Mouse (Mus musculus): ENCODE measurements at regions not wholly inside any gene's neighbourhood (a gene's known extent, or its start where the extent isn't known, plus 50 kb on each side); places are given as distances from the start of the nearest gene placed in this dataset.

DNA sequence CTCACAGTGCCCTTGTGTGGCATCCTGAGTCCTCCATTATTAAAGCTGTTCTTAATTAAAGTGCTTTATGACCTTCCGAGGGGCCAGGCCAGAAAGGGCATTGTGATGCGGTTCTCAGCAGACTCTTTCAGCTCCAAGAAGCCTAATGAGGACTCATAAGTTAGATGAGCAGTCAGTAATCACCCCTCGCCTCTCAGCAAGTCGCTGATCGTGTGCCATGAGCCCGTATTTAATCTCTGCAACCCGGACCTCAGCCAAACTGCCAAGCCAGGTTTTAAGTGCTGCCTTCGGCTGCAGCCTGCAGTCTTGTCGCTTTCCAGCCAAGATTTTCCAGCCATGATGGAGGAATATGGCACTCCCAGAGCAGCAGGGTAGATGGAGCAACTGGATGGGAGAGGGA, 56.1 kb upstream of the Rbfox1 start:
- DNase-seq (ENCODE audit: low read depth, low spot score): no peak

- no peak for DNase-seq (ENCODE audit: low read depth, low spot score)
These were observed 61.8 kb upstream of the Rbfox1 start for GRCm38 (mm10) chr16:5823316-5823715.

GRCm38 (mm10) chr16:5817166-5817565, 68.0 kb upstream of the Rbfox1 start:
- DNase-seq (ENCODE audit: low read depth, low spot score): no peak

- DNase-seq (ENCODE audit: low read depth, low spot score): no peak
These were observed 72.8 kb upstream of the Rbfox1 start for GRCm38 (mm10) chr16:5812245-5812820.

- DNase-seq (ENCODE audit: low read depth, low spot score): no peak
These were observed 73.5 kb upstream of the Rbfox1 start for GRCm38 (mm10) chr16:5811654-5811992.

GRCm38 (mm10) chr16:5810986-5811653, 74.0 kb upstream of the Rbfox1 start:
- no peak for DNase-seq (ENCODE audit: low read depth, low spot score)

DNA sequence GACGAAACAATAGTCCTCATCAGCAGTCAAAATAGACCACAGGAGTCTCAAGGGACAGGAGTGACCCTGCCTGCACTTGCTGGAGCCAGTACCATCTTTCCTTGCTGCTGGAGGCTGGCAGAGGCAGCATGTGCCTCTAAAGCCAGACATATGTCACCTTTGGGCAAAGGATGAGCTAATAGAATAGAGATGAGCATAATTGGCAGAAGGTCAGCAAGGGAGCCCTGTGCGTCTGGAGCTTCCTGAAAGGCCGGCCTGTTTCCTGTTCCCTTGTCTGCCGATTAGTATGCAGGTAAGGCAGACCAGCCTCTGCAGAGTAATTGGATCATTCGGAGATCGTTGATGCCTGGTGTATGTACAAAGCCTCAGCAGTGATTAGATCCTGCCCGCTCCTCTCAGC, 87.0 kb upstream of the Rbfox1 start:
- DNase-seq (ENCODE audit: low read depth, low spot score): no peak

DNA sequence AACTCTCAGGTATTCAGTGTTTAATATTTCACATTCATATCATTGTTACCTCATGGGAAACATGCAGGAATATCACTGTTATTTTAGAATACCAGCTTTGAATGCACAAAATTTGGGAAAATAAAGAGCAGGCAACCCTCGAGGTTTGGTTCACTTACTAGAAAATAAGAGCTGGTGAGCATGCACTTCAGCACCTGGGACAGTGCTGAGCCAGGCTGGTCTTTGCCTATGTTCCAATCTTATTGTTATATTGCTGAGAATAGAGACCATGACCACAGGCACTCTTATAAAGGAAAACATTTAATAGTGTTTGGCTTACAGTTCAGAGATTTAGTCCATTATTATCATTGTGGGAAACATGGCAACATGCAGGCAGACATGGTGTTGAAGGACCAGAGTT, 92.9 kb upstream of the Rbfox1 start:
- DNase-seq (ENCODE audit: low read depth, low spot score): no peak

DNA sequence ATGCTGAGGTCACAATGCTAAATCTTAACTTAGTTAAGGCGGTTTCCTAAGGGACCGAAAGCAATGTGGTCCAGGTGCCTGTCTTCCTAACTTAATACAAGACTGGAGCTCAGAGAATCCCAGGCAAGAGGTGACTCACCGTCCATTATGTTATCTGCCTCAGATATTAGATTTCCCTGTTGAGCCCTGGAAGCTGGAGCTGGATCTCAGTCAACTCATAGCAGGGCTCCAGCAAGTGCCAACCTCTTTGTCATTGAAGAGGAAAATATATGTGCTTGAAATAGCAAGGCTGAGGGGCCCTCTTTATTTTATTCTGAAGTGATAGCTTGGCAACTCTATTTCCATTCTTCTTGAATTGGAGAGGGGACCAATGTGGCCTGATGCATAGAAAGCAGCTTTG, 95.0 kb upstream of the Rbfox1 start:
- DNase-seq (ENCODE audit: low read depth, low spot score): no peak

DNA sequence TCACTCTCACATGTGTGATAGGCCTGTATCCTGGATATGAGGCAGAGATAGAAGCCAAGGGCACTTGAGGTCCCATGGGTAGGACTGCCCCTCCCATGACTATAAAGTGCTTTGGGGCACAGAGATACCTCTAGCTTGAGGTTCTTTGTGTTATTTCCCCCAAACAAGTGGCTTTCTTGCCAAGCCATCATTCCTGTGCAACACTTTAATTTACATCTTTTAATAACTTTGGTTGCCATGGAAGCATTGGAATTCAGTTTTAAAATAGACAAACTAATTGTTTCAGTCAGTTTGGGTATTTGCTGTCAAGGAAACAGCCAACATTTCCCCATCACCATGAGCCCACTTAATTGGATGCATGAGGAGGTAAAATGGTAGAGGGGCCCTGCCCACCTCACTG, 97.9 kb upstream of the Rbfox1 start:
- no peak for DNase-seq (ENCODE audit: low read depth, low spot score)

- DNase-seq (ENCODE audit: low read depth, low spot score): no peak
These were observed 118.3 kb upstream of the Rbfox1 start for GRCm38 (mm10) chr16:5766771-5767421.

GRCm38 (mm10) chr16:5765143-5765542, 120.0 kb upstream of the Rbfox1 start:
- no peak for DNase-seq (ENCODE audit: low read depth, low spot score)

- DNase-seq (ENCODE audit: low read depth, low spot score): no peak
These were observed 124.3 kb upstream of the Rbfox1 start for GRCm38 (mm10) chr16:5760821-5761220.

DNA sequence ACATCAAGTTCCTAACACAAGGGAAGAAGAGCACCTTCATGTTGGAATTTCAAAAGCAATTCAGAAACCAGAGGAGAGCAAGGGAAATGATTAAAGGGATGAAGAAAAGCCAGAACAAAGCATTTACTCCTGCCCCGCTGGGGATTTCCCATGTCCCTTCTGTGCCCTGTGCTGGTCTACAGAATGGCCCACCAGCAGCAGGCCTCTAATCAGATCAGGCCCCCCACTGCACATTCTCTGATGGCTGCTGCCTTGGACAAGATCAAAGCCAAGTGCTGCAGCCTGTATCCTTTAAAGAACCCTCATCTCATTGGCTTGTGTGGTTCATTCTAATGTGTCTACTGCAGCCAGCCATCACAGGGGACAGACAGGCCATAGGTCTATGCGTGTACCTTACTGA, 126.1 kb upstream of the Rbfox1 start:
- no peak for DNase-seq (ENCODE audit: low read depth, low spot score)

GRCm38 (mm10) chr16:5742716-5743507, 142.2 kb upstream of the Rbfox1 start:
- DNase-seq (ENCODE audit: low read depth, low spot score): no peak

DNA sequence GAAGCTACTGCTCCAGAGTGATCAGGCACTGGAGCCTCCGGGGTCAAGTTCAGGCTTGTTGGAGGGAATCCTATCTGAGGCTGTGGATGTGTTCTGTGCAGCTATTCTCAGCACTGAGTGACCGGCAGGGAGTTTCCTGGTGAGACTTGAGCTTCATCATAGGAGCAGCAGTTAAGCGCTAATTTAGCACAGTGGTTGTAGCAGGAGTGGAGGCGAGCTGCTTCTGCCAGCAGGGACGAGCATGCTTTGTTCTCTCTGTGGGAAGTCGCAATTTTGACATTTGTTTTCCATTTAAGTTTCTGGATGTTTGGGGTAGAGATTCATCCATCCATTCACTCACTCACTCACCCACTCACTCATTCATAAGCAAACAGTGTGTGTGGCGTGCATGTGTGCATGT, 144.4 kb upstream of the Rbfox1 start:
- DNase-seq (ENCODE audit: low read depth, low spot score): no peak

DNA sequence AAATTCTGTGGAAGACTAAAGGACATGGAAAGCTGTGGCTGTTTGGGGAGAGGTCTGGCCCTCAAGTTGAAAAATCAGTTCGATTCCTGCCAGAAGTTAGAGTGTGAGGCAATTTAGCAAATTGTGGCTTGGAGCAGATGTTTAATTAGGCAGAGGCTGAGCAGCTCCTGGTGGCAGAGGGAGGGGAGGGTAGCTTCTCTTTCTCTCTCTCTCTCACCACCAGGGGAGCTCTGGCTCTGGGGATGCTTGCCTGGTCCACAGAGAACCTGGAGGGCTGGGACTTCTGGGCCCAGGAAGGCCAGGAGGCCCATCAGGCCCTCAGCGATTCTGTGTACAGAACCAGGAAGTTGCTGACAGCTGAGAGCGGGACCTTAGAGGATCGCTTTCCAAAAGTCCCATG, 151.5 kb upstream of the Rbfox1 start:
- no peak for DNase-seq (ENCODE audit: low read depth, low spot score)

DNA sequence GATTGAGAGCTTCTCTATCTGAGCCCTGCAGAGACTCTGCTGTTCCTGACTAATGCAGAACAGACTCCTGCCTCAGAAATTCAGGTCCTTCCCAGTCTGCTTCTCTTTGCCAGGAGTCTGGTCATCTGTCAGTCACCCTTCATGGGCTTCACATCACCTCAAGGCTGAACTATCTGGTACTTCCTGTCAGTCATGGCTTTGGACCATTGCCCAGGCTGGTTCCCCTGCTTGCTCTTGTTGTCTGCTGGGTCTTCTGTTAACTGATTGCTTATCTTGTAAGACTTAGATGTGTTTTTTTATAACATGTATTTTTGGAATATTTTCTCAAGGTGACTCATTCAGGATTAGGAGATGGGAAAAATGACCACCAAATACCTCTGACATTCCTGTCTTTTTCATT, 162.6 kb upstream of the Rbfox1 start:
- DNase-seq (ENCODE audit: low read depth, low spot score): no peak

DNA sequence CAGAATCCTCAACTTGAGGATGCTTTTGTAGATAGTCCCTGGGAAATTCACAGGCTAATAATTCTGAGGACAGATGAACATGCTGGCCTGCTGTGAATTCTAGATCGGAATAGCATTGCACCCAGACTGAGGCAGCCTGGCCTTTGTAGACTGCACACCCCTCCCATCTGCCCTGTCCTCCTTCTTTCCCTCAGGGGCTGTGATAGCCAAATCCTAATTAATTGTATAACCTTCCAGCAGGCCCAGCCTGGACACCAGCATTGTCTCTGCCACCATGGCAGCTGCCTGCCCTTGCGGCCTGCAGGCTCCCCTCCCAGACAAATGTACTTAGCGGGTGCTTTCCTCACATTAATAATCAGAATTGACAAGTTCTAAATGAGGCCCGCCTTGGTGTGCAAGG, 171.7 kb upstream of the Rbfox1 start:
- no peak for DNase-seq (ENCODE audit: low read depth, low spot score)

DNA sequence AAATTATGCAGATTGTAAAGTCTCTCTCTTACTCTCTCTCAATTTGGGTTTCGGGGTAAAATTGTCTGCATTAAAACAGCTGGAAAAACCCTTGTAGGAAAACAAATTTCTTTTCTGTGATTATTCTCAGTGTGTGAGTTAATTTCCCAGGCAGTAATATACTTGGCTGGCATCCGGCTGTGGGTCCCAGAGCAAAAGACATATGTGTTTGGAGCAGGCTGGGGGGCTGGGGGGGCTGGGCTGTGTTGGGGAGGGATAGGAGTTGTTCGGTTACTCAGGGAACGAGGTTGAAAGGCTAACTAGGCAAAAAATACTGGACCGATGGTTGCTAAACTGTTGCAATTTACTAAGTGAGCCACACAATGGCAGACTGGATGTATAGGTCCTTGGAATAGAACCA, 175.3 kb upstream of the Rbfox1 start:
- DNase-seq (ENCODE audit: low read depth, low spot score): no peak

DNA sequence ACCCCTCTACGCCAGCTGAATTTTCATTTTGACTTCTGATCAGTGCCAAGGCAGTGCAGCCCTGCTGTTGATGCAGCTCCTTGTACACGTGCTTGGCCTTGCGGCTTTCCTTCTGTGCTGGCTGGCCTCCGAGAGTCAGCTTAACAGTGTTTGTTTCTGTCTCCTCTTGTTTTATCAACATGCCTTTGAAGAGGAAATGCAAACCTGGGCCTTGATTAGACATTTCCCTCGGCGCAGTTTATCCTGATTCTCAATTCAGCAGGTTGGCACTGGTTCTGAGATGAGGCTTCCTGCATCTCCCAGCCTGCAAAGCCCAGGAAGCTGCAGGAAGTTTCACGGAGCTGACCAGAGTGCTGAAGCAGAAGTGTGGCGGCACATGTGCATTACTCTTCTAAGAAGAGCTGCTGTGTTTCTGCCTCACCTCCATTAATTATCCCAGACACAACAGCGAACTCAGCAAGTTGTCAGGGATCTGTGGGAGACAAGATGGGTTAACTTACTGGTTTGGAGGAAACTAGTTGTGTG, 184.4 kb upstream of the Rbfox1 start:
- no peak for DNase-seq (ENCODE audit: low read depth, low spot score)

- no peak for DNase-seq (ENCODE audit: low read depth, low spot score)
These were observed 196.8 kb upstream of the Rbfox1 start for GRCm38 (mm10) chr16:5688322-5688721.
